Mouse (Mus musculus) A20 (cell line): Measurements from ENCODE around the gene Cfd.

Source experiments
- DNase-seq: peaks from one replicate; pipeline ENCODE4 v3.0.0-alpha.2; 2011; ENCODE audit warnings: low read depth, low spot score

Gene Cfd

DNA sequence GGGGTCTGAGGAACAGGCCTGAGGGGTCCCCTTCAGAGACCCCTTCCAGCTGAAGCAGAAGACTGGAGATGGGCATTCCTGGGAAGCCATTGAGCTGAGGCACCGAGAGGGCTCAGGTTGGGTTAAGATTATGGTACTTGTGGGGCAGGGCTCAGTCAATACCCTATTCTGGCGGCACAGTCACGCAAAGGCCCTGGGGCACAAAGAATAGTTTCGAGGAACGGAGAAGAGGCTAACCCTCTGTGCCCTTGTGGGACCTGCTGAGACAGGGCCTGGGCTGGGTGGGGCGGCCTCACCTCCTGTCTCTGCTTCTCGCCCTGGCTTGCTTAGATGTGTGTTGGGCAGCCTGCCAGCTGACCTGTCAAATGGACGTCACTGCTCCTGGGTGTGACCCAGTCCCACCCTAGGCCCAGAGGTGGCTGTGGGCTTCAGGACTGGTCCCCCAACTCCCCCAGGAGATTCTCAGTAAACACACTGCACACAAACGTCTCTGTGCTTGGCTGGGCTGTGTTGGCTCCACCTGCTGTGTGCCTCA is 42.6 kb downstream of the Cfd start:
- no peak for DNase-seq

DNA sequence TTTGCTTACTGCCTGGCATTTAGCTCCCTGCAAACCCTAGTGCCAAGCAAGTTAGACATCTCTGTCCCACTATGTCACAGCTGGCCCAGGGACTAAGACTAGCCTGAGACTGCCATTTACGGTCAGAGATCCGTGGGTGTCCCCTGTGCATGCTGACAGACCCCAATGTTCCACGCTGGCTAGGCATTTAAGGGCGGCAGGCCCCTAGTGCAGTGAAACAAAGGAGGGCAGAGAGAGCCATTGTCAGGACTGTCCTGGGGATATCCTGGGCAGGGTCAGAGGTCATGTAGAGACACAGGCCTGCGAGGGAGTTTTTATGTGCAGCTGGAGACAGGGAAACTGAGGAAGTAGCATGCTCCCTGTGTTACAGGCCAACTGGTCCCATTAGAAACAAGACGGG is 43.2 kb downstream of the Cfd start:
- DNase-seq, result no peak

DNA sequence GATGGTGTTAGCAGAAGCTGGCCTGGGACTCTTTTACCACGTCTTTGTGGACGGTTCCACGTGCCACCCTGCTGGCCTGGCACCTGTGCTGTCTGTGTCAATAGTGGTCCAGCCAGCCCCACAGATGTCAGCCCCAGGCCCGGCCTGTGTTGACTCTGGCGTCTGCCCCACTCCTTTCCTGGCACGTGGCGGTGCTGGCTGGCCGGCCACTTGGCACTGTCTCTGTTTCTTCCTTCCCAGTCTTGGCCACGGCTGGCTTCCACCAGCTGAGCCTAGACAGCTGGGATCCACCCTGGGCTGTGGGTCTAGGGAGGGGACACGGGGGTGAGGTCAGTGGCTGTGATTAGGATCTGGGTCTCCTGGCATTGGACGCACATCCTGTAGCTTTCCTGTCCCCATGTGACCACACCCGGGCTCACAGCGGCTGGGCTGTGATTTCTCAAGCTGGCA is 43.6 kb downstream of the Cfd start:
- no peak for DNase-seq

- DNase-seq, result no peak
Measured at GRCm38 (mm10) chr10:79934794-79935569, 44.3 kb downstream of the Cfd start.

- no peak for DNase-seq
Measured at GRCm38 (mm10) chr10:79936284-79936910, 45.7 kb downstream of the Cfd start.

DNA sequence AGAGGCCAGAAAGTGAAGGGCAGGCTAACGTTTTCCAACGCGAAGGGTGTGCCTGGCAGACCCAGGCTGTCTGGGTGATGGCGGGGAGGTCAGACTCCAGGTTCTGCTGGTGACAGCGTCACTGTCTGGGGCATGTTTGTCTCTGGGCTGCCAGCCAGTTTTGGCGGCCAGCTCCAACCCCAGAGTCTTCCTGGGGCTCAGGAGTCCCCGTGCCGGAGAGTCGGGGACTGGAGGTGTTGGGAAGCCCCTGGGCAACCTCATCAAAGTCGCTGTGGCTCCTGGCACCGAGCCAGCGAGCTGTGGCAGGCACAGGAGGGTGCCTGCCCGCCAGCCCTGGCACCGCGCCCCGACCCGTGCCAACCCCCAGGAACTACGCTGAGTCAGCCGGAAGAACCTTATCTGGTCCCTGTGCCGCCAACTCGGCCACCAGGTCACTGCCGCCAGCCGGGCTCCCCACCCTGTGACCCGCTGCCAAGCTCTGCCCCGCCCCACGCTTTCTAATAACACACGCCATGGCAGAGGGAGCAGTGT is 46.3 kb downstream of the Cfd start:
- DNase-seq, result no peak

DNA sequence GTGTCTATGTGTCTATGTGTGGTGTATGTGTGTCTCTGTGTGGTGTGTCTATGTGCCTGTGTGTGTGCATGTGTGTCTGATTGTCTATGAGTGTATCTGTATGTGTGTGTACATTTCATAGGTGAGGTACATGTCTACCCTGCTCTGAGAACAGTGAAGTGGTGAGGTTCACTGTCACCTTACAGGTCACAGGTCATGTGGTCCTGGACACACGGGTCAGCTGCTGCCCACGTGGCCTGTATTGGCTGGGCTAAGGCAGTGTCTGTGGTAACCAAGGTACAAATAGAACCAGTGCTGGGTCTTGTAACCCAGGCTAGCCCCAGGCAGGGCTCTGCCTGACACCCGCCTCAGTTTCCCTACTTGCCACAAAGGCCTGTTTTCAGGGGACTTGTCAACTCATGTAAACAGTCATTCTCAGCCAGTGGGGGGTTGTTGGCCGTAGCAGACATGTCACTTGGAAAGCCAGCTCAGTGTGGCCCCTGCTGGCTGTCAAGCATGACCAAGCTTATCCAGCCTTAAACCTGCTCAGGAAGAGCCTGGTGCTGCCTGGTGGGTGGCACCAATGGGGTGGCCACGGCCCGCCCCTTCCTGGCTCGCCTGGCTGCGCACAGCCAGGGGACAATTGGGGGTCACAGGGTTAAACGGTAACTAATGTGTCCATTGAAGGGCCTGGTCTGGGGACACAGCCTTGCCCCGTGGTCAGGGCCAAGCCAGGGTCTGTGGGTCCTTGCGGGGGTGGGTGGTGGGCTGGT is 47.3 kb downstream of the Cfd start:
- DNase-seq, result no peak

- peak; percentile 97 for DNase-seq
Measured at GRCm38 (mm10) chr10:79940749-79941148, 50.1 kb downstream of the Cfd start.
